Mouse (Mus musculus) neural tube, embryonic 11.5 days (tissue): ENCODE measurements around the gene Mmgt2. TPM values are rescaled to one million over a fixed set of nuclear protein-coding genes. Genes with fewer than 3 reads are reported as not detected.

Experiments
- ATAC-seq: fragments of 200-750 bp; cut with Nextera tagmentation; 2 replicates; pipeline ENCODE4 v1.8.0; 2017; ENCODE audit warnings: moderate number of reproducible peaks, mild to moderate bottlenecking, moderate TSS enrichment, moderate library complexity; ENCODE audit not compliant: insufficient read depth, low FRiP score, low TSS enrichment
- DNase-seq: peaks from one replicate; pipeline ENCODE4 v3.0.0-alpha.2; 2015; ENCODE audit warnings: low spot score
- H3K27ac ChIP-seq: fragments of 300-500 bp; sonication (generic); 2 replicates; pipeline ENCODE4 v1.5.1; 2014; ENCODE audit warnings: low read depth, mild to moderate bottlenecking, low read length
- H3K27me3 ChIP-seq: fragments of 300-500 bp; sonication (generic); 2 replicates; pipeline ENCODE4 v1.6.1; 2014; ENCODE audit warnings: mild to moderate bottlenecking, low read length, mixed read lengths; ENCODE audit not compliant: control insufficient read depth, insufficient read depth
- H3K36me3 ChIP-seq: fragments of 300-500 bp; sonication (generic); 2 replicates; pipeline ENCODE4 v1.6.1; 2014; ENCODE audit warnings: mild to moderate bottlenecking, low read length, moderate library complexity, mixed read lengths; ENCODE audit not compliant: control insufficient read depth, insufficient read depth
- H3K4me1 ChIP-seq: fragments of 300-500 bp; sonication (generic); 2 replicates; pipeline ENCODE4 v1.6.1; 2014; ENCODE audit warnings: low read length, mixed read lengths; ENCODE audit not compliant: control insufficient read depth, insufficient read depth
- H3K4me2 ChIP-seq: fragments of 300-500 bp; sonication (generic); 2 replicates; pipeline ENCODE4 v1.6.1; 2014; ENCODE audit warnings: low read depth, mild to moderate bottlenecking, moderate library complexity
- H3K4me3 ChIP-seq: fragments of 300-500 bp; sonication (generic); 2 replicates; pipeline ENCODE4 v1.5.1; 2014; ENCODE audit warnings: low read depth, low read length
- H3K9ac ChIP-seq: fragments of 300-500 bp; sonication (generic); 2 replicates; pipeline ENCODE4 v1.6.1; 2014; ENCODE audit warnings: mild to moderate bottlenecking, low read length
- H3K9me3 ChIP-seq: fragments of 300-500 bp; sonication (generic); 2 replicates; pipeline ENCODE4 v1.6.1; 2016; ENCODE audit warnings: low read length; ENCODE audit not compliant: control insufficient read depth
- whole genome bisulfite sequencing: fragments of 180-500 bp; shearing (Covaris S2); extraction: QIAGEN DNeasy Blood & Tissue Kit; methylation state at CpG from one replicate; pipeline ENCODE4 v1.1.7; 2014; 5-methylcytosine and 5-hydroxymethylcytosine counted together
- polyA plus RNA-seq: library from polyadenylated mRNA; unstranded; fragments of >200 nt; fragmentation: Nextera tagmentation; extraction: Ambion mirVana; gene quantifications from 2 replicates; pipeline ENCODE4 v1.2.1, GENCODE M21; 2014

Mmgt2 gene
- polyA plus RNA-seq, 1 experiment from 2014 or later = 39.5 TPM

- Histone ChIP-seq H3K4me3 (0 out of 2 replicates have a peak overlapping the region, but pooled peaks have one; percentile 2), H3K9me3 (no peaks in the 10 kb centered on the region), H3K4me1 (no peaks in the 10 kb centered on the region; the same call in 1 of the 2 replicates), H3K9ac (peak overlapping the region; percentile 27; the same call in 1 of the 2 replicates), H3K27me3 (no peaks in the 10 kb centered on the region), H3K27ac (no peak overlapping the region), H3K4me2 (peak overlapping the region; percentile 35), H3K36me3 (no peaks in the 10 kb centered on the region)
- peak; percentile 81 for DNase-seq
- peak; percentile 78; the same call in 1 of the 2 replicates for ATAC-seq
- 21% methylated on average over 17 of the region's 17 CpGs for WGBS
Measured at GRCm38 (mm10) chr11:62675480-62676289, 27.2 kb downstream of the Mmgt2 start.

DNA sequence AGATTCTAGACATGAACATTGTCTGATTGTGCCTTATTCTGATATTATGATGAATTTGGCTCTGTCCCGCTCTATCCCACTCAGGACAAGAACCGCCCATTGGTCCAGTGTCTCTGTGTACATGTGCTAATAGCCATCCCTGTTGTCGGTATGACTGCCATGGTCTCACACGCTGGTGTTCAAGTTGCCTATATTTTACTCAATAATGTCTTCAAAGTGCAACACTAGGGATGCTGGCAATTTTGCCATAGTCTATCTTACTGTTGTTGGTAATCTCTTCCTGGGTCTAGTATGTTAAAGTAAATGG is 27.8 kb downstream of the Mmgt2 start:
- 94% methylated on average over 4 of the region's 4 CpGs for WGBS

GRCm38 (mm10) chr11:62678778-62679354 is 30.4 kb downstream of the Mmgt2 start:
- Histone ChIP-seq H3K27ac (no peak overlapping the region), H3K9ac (no peak overlapping the region), H3K4me2 (no peak overlapping the region), H3K9me3 (no peaks in the 10 kb centered on the region), H3K36me3 (no peaks in the 10 kb centered on the region), H3K4me3 (no peak overlapping the region), H3K4me1 (no peaks in the 10 kb centered on the region), H3K27me3 (no peaks in the 10 kb centered on the region)
- no peak for DNase-seq
- WGBS = 76% methylated on average over 7 of the region's 7 CpGs
- ATAC-seq = no peak

More for the DNA sequence above, 27.8 kb downstream of the Mmgt2 start:
- no peak overlapping the region for H3K9ac ChIP-seq
- no peak for DNase-seq
- no peak overlapping the region for H3K4me2 ChIP-seq
- no peaks in the 10 kb centered on the region; the same call in 1 of the 2 replicates for H3K4me1 ChIP-seq
- H3K9me3 ChIP-seq = no peaks in the 10 kb centered on the region
- no peaks in the 10 kb centered on the region for H3K27me3 ChIP-seq
- no peak for ATAC-seq
- no peaks in the 10 kb centered on the region for H3K36me3 ChIP-seq
- no peak overlapping the region for H3K4me3 ChIP-seq
- no peak overlapping the region for H3K27ac ChIP-seq

GRCm38 (mm10) chr11:62679954-62680353 is 31.5 kb downstream of the Mmgt2 start:
- H3K9me3 ChIP-seq = no peaks in the 10 kb centered on the region
- no peaks in the 10 kb centered on the region for H3K4me1 ChIP-seq
- no peak overlapping the region for H3K9ac ChIP-seq
- H3K4me2 ChIP-seq = no peak overlapping the region
- no peak overlapping the region for H3K27ac ChIP-seq
- no peaks in the 10 kb centered on the region for H3K27me3 ChIP-seq
- ATAC-seq (no peak), DNase-seq (no peak)
- WGBS = 87% methylated on average over 4 of the region's 4 CpGs
- H3K36me3 ChIP-seq = no peaks in the 10 kb centered on the region
- no peak overlapping the region for H3K4me3 ChIP-seq

GRCm38 (mm10) chr11:62691592-62691991 is 43.1 kb downstream of the Mmgt2 start:
- Histone ChIP-seq H3K27ac (no peak overlapping the region), H3K4me3 (no peak overlapping the region), H3K4me1 (no peaks in the 10 kb centered on the region), H3K4me2 (no peak overlapping the region), H3K36me3 (no peaks in the 10 kb centered on the region), H3K9ac (no peak overlapping the region), H3K27me3 (no peaks in the 10 kb centered on the region), H3K9me3 (no peaks in the 10 kb centered on the region)
- DNase-seq (no peak), ATAC-seq (no peak)
- 84% methylated on average over 3 of the region's 3 CpGs for WGBS

- ATAC-seq = peak; percentile 61; the same call in 1 of the 2 replicates
- Histone ChIP-seq H3K36me3 (no peaks in the 10 kb centered on the region), H3K27me3 (no peaks in the 10 kb centered on the region), H3K9ac (no peak overlapping the region), H3K27ac (no peak overlapping the region), H3K4me2 (no peak overlapping the region), H3K4me3 (no peak overlapping the region), H3K4me1 (no peaks in the 10 kb centered on the region), H3K9me3 (no peaks in the 10 kb centered on the region)
- DNase-seq = peak; percentile 66
- WGBS = 24% methylated on average over 9 of the region's 11 CpGs
Measured at GRCm38 (mm10) chr11:62693299-62694184, 45.1 kb downstream of the Mmgt2 start.

DNA sequence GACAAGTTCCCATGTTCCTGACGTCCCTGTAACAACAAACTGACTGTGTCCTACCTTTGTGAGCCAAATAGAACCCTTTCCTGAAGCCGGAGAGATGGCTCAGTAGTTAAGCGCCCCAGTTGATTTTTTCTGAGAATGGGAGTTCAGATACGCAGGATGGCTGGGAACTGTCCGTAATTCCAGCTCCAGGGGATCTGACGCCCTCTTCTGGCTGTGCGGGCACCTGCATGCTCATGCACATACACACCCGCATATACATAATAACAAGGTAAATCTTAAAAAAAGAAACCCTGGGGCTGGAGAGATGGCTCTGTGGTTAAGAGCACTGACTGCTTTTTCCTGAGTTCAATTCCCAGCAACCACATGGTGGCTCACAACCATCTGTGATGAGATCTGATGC is 46.7 kb downstream of the Mmgt2 start:
- DNase-seq = no peak
- H3K36me3 ChIP-seq = no peaks in the 10 kb centered on the region
- no peak overlapping the region for H3K4me3 ChIP-seq
- no peaks in the 10 kb centered on the region for H3K9me3 ChIP-seq
- no peak overlapping the region for H3K4me2 ChIP-seq
- H3K9ac ChIP-seq = no peak overlapping the region
- WGBS = 94% methylated on average over 8 of the region's 8 CpGs
- ATAC-seq = no peak
- H3K27me3 ChIP-seq = no peaks in the 10 kb centered on the region
- H3K27ac ChIP-seq = no peak overlapping the region
- no peaks in the 10 kb centered on the region for H3K4me1 ChIP-seq

DNA sequence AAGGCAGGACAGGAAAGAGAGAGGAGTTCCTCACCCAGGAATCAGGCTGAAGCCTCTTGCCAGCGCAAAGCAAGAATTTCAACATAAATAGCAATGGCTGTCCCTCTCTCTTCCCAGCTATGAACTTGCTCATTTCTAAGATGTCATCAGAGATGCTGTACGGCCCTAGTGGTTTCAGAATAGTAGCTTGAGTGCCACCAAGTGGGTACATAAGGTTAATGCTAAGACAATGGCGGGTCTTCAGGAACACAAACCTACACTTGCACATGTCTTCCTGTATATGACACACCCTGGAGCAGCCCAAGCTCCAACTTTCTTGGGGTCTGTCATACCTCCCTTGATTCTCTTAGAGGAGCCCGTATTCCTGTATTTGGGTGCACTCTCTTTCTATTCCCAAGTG is 51.3 kb downstream of the Mmgt2 start:
- Histone ChIP-seq H3K27me3 (no peaks in the 10 kb centered on the region), H3K4me2 (no peak overlapping the region), H3K9me3 (no peaks in the 10 kb centered on the region), H3K27ac (no peak overlapping the region), H3K9ac (no peak overlapping the region), H3K4me1 (no peaks in the 10 kb centered on the region), H3K4me3 (no peak overlapping the region), H3K36me3 (no peaks in the 10 kb centered on the region)
- ATAC-seq (no peak), DNase-seq (no peak)
- WGBS = 68% methylated on average over 4 of the region's 4 CpGs
